Mouse (Mus musculus) heart, postnatal 25 days (tissue): Measurements from ENCODE around the gene Fbrsl1. TPM values are rescaled to one million over a fixed set of nuclear protein-coding genes. Genes with fewer than 3 reads are reported as not detected.

Source experiments
- DNase-seq: peaks from one replicate; pipeline ENCODE4 v3.0.0; 2022; ENCODE audit warnings: low spot score
- intact Hi-C: fragments of 180-260 bp; cut with DNase I; formaldehyde crosslinking; loops from one replicate; pipeline ENCODE4 v1.15.1; 2025
- total RNA-seq, 2 experiments: library from RNA; stranded (reverse); gene quantifications; 2 replicates each; pipeline ENCODE4 v1.2.3; 2021

Gene Fbrsl1
- total RNA-seq, 2 experiments from 2014 or later: 43.1 to 48.6 TPM

DNA sequence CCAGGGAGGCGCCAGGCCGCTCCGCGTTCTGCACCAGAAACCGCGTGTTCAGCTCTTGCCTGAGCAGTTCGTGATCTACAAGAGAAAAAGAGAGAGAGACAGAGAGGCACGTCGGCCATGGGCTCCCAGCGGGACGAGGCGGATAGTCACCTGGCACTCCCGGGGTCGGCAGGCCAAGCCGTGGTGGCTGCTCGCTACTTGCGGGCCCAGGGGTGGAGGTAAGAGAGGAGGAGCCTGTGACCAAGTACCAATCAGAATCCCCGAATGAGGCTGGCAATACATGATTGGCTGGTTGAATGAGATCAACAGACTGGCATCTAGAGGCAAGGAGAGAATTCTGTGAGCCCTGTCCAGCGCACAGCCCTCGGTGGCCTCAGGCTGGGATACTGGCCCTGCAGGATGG, 70.1 kb downstream of the Fbrsl1 start:
- DNase-seq: no peak
- intact Hi-C loops: loop anchor here (5.0 kb wide), 1 partner anchor 259 kb away; no protein-coding TSS in a partner anchor

DNA sequence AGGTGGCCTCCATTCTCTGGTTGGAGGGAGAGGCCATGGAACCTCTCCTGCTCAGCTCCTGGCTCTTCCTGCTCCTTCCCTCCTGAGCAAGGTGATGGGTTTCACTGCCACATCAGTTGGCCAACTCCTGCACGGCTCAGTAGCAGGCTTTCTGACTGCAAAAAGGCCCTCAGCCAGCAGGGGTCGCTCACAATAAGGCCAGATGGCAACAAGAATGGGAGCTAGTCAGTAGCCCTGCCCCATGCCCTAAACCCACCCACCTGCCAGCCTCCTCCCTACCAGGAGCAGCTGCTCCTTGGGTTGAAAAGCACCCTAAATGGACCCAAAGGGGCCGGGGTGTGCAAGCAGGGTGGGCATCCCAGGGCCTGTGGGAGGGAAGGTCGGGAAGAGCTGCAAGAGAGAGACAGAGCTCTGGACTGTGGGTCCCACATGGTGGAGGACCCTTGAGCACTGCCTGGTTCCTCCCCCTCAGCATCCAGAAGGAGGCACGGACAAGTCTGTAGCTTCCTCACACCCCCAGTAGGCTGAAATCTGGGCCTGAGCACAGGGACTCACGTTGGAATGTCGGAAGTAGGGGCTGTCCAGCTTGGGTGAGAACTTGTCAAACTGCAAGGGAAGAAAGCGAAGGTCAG, 71.4 kb downstream of the Fbrsl1 start:
- peak; percentile 18 for DNase-seq
- intact Hi-C loops: loop anchor here (5.0 kb wide), 1 partner anchor 260 kb away; no protein-coding TSS in a partner anchor

DNA sequence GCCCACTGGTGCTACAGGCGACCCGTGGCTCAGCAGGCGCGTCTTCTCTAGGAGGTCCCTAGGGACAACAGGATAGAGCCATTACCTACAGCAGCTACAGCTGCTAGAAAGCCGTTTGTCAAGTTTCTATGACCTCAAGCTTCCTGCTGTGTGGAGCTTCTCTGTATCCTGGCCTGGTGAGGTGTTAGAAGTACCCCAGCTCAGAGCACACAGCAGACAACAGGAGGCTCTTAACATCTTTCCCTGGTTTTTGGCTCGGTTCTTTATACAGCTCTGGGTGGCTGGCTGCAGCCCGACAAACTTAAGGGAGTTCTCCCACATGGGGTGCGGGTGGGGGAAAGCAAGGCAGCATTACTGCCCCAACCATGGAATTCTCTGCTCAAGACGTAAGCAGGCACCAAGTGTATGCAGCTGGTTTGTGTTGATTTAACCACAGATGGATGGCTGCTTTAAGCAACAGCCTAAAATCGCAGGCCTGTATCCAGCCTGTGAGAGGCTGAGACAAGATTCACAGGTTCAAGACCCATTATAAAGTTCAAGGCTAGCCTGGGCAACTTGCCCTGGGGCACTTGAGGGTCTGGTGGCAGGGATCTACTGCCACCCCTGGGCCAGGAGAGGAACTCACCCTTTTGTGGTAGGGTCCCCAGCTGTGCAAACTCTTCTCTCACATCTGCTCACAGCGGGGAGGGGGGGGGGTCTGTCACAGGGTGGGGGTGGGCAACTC, 84.3 kb downstream of the Fbrsl1 start:
- intact Hi-C loops: no loop called here
- no peak for DNase-seq

DNA sequence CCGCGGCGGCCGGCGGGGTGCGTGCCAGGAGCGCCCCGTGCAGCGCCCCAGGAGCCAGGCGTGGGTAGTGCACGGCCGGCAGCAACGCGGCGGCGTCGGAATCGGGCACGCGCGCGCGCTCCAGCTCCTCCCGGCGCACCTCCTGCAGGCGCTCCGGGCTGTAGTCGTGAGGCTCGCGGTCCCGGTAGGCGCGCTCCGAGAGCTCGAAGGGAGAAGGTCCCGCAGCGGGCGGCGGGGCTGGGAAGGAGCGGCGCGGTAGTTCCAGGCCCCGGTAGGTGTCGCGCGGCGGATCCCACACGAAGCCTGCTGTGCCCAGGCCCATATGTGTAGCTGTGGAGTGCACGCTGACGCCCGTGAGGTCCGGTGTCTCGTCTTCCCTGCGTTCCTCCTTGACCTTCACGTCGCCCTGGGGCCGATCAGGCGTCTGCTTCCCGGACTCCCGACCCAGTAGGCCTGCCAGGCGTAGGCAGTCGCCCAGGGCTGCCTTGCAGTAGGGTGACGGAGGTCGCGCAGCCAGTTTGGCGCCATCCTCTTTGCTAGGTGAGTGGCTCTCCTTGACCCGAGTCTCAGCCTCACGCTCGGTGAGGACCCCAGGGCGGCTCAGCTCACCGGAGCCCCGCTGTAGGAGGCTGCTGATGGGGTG, 85.0 kb downstream of the Fbrsl1 start:
- peak; percentile 43 for DNase-seq
- intact Hi-C loops: no loop called here

DNA sequence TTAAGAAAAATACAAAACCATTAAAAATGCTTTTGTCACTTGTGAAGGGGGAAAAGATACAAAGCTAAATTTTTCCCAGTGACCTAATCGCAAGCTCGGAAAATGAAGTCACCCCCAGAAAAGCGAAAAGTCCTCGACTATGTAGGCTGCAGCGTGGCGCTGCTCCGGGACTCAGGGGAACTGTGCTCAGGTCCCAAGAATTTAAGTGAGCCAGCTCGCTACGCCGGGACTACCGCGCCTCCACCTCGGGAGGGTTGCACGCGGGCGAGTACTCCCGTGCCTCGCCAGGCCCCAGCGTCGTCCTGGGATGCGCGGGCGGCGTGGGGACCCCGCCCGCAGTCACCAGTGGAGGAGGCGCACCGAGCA, 85.5 kb downstream of the Fbrsl1 start:
- intact Hi-C loops: no loop called here
- DNase-seq: no peak

DNA sequence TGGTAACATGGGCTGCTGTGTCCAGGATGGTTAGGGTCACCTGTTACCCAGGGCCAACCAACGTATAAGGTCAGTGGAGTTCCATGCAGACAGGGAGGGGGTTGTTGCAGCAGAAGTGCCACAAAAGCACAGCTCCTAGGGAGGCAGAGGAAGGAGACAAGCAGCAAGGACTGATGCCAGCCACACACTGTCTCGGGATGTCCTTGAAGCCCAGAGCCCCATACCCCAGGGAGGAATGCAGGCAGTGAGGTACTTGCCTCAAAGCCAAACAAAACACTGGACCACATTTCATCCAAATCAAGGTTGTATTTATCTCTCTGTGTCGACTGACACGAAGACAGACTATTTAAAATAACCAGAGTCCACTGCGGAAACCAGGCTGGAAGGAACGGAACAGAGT, 86.8 kb downstream of the Fbrsl1 start:
- intact Hi-C loops: no loop called here
- DNase-seq: no peak

DNA sequence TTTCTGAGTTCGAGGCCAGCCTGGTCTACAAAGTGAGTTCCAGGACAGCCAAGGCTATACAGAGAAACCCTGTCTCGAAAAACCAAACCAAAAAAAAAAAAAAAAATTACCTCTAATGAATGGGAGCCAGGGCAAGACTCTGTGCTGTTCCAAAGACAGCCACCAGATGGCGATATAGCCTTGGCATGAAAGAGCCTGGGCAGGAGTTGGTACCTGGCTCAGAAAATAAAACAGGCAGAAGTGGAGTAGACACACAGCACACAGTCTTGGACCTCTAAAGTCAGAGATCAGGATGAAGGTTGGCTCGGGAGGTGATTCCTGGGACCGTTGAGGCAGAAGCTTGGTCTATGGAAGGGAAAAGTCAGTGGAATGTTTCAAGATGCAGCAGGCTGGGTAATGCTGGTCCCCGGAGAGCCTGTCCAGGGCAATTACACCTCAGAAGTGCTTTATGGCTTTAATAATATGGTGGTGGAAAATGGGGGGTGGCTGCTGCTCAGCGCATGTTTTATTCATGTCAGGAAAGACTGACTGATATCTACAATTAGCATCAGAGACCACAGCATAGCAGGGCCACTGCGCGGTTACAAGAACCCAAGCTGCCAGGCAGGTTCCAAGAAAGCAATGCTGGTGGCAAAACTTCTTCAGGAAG, 90.6 kb downstream of the Fbrsl1 start:
- intact Hi-C loops: loop anchor here (2.0 kb wide), 1 partner anchor 71 kb away; no protein-coding TSS in a partner anchor
- no peak for DNase-seq

DNA sequence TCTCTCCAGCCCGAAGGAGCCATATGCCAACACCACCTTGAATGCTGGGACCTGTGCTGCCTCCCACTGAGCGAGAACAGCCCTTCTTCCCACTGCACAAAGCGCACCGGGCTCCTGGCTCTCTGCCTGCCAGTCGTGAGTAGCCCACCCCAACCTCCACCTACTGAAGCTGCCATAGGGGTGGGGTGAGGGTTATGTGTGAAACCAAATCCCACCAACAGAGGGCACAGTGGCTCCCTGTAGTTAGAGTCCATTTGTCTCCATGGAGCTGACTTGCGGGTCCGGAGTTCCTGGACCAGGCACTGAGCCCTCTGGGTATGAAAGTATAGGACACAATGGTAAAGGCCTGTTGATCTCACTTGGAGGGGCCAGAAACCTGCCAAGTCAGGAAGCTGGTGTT, 93.6 kb downstream of the Fbrsl1 start:
- intact Hi-C loops: no loop called here
- no peak for DNase-seq

DNA sequence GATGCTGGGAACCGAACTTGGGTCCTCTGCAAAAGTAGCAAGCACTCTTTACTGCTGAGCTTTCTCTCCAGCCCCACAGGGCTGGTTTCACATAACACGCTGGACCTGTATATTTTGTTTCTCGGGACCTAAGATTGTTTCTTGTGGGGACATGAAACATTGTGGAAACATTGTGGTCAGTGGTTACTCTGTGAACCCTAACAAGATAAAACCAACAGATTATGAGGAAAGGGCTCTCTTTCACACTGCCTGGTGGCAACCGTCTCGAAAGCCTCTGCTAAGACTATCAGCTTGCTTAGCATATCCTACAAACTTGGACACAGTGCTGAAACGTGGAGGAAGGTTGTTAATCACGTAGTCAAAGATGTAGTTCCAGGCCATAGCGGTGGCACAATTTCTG, 101.3 kb downstream of the Fbrsl1 start:
- intact Hi-C loops: no loop called here

DNA sequence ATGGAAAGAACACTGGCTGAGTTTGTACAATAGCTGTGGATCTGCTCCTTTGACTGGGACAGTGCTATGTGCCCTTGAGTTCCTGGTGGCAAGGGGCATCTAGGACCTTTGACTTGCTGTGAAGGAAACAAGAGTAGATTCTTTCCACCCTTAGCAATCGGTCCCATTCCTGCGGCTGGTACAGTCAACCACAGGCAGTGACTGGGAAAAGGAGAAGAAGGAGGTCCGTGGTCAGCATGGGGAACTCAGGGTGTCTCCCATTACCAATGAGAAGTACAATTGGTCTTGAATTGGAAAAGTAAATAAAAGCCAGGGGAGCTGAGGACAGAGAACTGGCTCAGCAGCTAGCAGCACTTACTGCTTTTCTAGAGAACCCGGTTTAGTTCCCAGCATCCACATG, 102.8 kb downstream of the Fbrsl1 start:
- intact Hi-C loops: no loop called here
- no peak for DNase-seq

More for the DNA sequence above, 101.3 kb downstream of the Fbrsl1 start:
- no peak for DNase-seq

DNA sequence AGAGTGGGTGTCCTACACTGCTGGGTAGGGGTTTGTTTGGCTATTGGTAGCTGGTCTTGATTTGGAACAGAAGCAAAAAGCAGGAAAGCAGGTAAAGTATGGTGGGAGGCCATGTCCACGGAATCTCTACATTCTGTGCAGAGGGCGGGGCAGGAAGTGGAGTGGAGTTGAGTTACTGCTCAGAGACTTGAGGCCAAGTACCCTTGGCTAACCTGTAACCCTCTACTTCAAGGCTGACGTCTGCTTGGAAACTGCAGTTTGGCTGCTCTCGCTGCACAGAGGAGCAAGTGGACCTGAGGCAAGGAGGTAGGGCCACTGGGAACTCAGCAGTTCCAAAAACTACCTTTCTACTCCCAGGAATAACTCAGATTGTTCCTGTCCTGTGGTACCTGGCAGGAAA, 103.8 kb downstream of the Fbrsl1 start, which contains the start of gene Lrcol1:
Gene Lrcol1, plus strand, starts transcription at position 207 of the 400 bp plus-strand sequence.
- intact Hi-C loops: no loop called here
- no peak for DNase-seq

DNA sequence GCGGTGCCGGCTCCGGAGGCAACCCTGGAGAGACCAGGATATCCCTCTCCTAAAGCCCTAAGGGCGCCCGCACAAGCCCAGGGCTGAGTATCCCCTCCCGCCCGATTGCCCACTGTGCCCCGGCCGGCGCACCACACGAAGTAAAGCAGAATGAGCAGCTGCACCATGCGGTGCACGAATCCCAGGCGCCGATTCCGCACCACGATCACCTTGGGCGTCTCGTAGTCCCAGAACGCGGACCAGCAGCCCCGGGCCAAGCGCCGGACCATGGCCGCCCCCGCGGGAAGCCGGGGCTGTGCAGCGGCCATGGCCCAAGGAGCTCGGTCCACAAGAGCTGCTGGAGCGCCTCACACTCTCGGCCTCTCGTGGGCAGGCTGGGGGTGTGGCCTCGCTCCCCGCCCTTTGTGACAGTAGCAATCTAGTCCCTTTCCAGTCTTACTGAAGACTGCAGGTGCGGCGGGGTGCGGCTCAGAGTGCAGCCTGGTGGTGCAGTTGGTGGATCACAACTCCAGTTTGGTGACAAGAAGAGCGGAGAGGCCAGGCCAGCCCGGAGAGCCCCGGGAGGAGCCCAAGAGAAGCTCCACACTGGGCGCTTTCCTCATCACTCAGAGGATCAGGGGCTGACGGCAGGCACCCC, 105.5 kb downstream of the Fbrsl1 start, which contains the start of gene P2rx2:
Gene P2rx2, minus strand, starts transcription at position 565 of the 637 bp plus-strand sequence.
- intact Hi-C loops: no loop called here
- DNase-seq: no peak

DNA sequence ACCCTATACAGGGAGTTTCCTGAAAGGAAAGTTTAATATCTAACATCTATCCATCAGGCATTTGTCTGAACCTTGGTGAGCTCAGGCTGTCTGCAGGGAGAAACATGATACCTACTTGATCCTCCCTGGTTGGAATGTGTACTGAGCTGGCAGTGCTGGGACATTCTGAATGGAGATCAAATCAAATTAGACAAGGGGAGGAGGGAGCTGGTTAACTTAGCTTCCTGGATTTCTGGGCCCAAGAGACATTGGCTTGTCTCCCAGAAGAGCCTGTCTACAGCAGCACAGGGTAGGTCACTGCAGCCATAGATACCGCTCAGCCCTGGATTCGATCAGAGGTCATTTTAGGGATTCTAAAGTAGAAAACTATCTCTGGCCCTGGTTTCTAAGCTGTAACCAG, 109.5 kb downstream of the Fbrsl1 start:
- intact Hi-C loops: no loop called here
- DNase-seq: no peak

DNA sequence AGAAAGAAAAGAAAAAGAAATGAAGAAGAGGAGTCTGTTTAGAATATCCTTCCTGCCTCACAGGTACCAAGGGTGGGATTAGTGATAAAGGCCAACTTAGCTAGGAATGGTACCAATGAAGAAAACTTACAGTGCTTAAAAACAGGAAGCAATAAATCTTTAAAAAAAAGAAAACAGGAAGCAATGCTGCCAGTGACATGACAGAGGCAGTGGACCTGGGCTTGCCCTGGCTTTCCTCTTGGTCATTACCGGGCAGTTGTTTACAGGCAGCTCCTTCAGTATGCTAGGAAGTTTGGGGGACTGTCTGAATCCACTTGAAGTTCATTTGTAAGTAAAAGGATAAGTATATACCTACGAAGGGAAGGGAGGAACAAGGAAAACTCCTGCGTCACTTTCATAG, 117.8 kb downstream of the Fbrsl1 start:
- no peak for DNase-seq
- intact Hi-C loops: no loop called here

DNA sequence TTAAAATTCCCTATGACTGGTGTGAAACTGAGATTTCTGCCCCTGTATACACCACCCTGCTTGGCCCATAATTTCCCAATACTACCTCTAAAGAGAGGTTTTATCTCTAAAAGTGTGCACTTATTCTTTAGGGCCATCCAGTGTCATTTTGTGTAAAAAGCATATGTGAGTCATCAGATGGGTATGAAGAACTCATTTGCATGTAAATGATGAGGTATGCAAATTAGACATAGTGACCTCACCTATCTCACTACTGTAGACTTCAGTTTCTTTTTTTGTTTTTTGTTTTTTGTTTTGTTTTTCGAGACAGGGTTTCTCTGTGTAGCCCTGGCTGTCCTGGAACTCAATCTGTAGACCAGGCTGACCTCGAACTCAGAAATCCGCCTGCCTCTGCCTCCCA, 135.2 kb downstream of the Fbrsl1 start:
- intact Hi-C loops: no loop called here
- DNase-seq: no peak

Other genes with a start within 250 kb of the Fbrsl1 start
- 10 to 100 TPM; 25.8 to 29.3 TPM for gene Ankle2, start 217.5 kb downstream of the Fbrsl1 start, total RNA-seq
- gene Pgam5, start 178.6 kb downstream of the Fbrsl1 start, total RNA-seq: 10 to 100 TPM; 30.2 to 34.7 TPM
- gene Pxmp2, start 162.3 kb downstream of the Fbrsl1 start, total RNA-seq: 10 to 100 TPM; 95.2 to 96.5 TPM
- gene Pole, start 162.2 kb downstream of the Fbrsl1 start, total RNA-seq: 1 to 10 TPM; 1.8 to 2.3 TPM
- gene P2rx2, start 105.3 kb downstream of the Fbrsl1 start, total RNA-seq: not detected
- not detected for gene Lrcol1, start 103.8 kb downstream of the Fbrsl1 start, total RNA-seq
- gene Galnt9, start 95.9 kb upstream of the Fbrsl1 start, total RNA-seq: not detected
- 10 to 100 TPM; 11.8 to 12.3 TPM for gene Noc4l, start 204.9 kb upstream of the Fbrsl1 start, total RNA-seq
- gene Ddx51, start 204.9 kb upstream of the Fbrsl1 start, total RNA-seq: 1 to 10 TPM; 8.6 to 9.7 TPM